Mouse (Mus musculus) CD8-positive naive resting alpha-beta T cell, adult 2 months (primary cell): Measurements from ENCODE around the gene Setx.
"Not testable (repeated sequence)": the region's sequence is repeated elsewhere in the genome, so short reads cannot be mapped to it uniquely, and the experiment has no call there.

Source experiments
- DNase-seq, 2 experiments: peaks; one replicate each; pipeline ENCODE4 v3.0.0; 2022; ENCODE audit warnings: low read depth in 2 of 2, low spot score in 2 of 2

Gene Setx

DNA sequence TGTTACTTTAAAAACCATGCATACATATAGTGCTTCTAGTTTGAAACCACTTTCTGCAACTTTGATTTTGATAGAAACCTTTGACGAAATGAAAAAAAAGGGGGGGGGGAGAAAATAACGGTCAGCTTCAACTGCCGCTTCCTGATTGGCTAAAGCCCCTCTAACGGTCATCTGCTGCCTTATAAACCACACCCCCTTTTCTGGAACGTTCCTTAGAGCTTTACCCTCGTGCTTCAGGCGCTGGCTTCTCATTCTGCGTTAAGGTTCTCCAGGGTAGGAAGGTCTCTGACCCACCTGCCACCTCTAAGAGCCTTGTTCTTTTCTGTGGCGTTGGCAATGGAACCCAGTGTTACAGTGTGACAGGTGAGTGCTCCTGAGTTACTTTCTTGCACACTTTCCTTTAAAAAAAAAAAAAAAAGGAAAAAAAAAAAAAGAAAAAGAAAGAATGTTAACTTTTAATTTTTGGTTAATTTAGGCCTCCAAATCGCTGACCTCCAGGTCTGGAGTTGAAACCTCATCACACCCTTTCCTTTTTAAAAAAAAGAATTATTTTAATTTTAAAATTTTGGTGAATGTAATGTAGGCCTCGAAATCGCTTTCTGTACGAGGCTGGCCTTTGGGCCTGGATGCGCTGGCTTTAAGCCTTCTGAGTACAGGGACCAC is at the start of gene Setx:
Gene Setx, plus strand, starts transcription at position 275 of the 663 bp plus-strand sequence.
- no peak for DNase-seq

- no peak for DNase-seq
Observed at GRCm38 (mm10) chr2:29074676-29075075, 49.3 kb upstream of the Setx start.

GRCm38 (mm10) chr2:29075331-29076070 is 48.5 kb upstream of the Setx start:
- no peak for DNase-seq

GRCm38 (mm10) chr2:29076226-29076625 is 47.8 kb upstream of the Setx start:
- DNase-seq = no peak

DNA sequence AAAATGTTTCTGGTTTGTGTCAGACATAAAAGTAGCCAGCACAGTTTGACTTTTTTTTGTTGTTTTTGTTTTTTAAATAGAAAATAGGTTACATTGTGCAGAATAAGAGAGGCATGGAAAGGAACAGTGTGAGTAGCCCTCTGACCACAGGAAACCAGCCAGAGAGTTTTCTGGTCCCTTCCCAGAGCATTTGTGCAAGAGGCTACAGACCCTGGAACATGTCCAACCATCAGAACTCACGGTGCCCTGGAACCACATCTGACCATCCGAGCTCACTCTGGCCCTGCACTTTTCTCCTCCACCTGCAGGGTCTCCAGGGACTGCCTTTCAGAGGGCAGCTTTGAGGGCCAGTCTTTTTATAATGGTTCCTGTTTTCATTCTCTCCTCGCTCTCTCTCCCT is 42.0 kb upstream of the Setx start:
- no peak for DNase-seq

DNA sequence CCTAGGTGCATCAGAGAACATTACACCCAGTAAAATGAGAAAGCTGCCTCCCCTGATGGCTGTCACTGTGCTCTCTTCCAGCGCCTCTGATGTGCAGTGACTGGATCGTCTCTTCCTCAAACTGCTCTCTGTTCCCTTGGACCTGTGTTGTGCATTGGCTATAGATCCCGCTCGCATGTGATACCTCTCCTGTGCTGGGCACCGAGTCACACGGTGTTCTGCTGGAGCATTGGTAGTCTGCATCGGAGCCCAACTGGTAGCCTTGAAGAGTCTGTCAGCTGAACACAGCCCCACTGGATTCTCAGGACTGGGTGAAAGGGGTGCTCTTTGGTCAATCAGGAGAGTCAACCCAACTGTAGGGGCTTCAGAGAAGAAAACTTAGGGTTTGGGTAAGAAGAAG is 38.0 kb upstream of the Setx start:
- no peak for DNase-seq

DNA sequence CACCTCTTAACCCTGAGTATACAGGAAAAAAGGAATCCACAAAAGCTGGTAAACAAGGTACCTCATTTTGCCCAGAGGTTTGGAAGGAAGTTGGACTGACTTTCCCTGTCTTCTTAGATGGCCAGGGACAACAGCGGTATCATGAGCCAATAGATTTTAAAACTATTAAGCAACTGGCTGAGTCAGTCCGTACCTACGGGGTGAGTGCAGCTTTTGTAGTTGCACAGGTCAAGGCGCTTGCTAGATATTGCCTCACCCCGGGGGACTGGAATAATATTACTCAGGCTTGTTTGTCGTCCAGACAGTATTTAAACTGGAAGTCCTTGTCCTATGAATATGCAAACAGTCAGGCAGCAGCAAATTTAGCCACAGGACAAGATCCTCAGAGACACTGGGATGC is 34.7 kb upstream of the Setx start:
- not testable (repeated sequence) for DNase-seq

DNA sequence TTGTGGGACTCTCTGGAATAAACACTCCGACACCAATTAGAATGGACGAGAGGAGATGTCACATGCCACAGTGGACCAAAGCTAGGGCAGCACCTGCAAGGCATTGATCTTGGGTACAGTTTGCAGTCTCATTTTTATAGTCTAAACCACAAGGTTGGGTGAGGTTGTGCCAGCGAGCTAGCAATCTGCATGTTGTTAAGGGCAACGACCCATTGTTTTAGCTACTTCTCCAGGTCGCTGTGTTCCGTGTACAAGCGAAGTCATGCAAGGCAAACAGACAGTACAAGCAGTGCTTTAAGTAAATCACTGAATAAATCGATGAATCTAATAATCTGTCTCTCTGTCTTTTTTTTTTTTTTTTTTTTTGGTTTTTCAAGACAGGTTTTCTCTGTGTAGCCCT is 28.3 kb upstream of the Setx start:
- DNase-seq = peak; percentile 41 to 47

DNA sequence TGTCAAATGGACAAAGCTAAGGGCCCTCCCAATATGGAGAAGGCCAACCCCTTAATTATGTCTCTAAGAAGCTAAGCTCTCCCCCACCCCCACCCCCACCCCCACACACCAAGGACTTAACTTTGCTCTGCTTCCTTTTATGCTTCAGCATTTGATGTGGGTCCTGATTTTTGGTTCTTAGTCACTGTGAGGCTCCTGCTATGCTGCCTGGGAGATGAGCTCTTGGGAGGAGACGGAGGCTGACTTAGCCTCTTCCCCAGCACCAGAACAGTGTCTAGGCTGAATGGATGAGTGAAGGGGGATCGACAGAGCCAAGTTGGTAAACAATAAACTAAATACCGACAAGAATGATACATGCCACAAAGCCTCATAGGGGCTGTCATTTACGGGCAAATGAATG is 27.2 kb upstream of the Setx start:
- peak in 1 of 2 experiments; percentile 14 for DNase-seq

DNA sequence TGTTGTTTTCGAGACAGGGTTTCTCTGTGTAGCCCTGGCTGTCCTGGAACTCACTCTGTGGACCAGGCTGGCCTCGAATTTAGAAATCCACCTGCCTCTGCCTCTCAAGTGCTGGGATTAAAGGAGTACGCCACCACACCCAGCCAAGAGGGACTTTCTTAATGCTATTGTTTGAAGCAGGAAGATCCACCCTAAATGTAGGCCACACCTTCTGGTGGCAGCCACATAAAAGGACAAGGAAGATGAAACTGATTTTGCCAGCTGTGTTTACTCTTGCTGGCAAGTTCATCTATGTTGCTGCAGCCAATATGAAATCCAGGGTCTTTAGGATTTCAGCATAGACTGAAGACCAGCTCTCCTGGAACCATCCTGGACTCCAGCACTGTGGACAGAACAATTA is 26.5 kb upstream of the Setx start:
- DNase-seq = peak; percentile 51 to 72

DNA sequence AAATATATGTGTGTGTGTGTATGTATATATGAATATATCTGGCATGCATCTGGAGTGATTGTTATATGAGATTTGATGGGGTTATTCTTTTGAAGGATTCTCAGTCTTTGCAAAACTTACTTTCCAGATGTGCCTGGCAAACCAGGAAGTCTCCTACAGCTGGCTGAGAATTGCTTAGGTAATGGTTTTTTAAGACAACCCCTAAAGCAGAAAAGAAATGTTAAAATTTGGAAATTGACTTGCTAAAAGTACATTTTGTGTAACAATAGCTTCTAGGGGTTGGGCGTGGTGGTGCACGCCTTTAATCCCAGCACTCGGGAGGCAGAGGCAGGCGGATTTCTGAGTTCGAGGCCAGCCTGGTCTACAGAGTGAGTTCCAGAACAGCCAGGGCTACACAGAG is 26.0 kb upstream of the Setx start:
- not testable (repeated sequence) for DNase-seq

- DNase-seq = no peak
Observed at GRCm38 (mm10) chr2:29098786-29099185, 25.2 kb upstream of the Setx start.

- DNase-seq = no peak
Observed at GRCm38 (mm10) chr2:29099646-29100045, 24.3 kb upstream of the Setx start.

- no peak for DNase-seq
Observed at GRCm38 (mm10) chr2:29100822-29101534, 23.0 kb upstream of the Setx start.

DNA sequence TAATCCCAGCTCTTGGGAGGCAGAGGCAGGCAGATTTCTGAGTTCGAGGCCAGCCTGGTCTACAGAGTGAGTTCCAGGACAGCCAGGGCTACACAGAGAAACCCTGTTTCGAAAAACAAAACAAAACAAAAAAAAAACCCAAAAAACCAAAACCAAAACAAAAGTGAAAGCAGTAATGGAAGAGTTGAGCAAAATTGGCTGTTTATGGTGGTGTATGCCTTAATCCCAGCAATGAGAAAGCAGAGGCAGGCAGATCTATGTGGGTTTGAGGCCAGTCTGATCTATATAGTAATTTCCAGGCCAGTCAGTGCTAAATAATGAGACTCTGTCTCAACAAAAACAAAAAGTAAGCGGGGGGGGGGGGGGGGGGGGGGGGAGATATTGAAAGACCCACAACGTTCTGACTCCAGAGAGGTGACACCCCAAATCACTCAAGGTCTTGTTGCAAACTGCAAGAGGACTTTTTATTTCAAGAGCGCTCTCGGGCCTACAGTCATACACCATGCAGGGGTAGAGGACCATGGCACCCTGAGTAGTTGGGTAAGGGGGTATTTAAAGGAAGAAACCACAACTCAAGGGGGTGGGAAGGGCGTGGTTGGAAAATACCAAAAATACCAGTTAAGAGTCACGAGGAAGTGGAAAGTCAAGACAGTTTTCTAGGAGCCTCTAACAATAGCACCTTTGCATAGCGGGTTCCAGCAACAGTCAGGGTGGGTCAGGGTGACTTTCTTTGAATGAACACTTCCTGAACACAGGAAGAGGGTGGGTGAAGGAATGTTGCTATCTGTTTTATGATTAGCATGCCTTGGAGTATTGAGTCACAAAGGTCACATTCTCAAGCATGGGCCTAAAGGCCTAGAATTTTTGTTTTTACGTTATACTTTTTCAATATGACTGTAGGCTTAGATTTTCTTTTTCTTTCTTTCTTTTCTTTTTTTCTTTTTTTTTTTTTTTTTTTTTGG is 21.3 kb upstream of the Setx start:
- DNase-seq = not testable (repeated sequence)

- no peak for DNase-seq
Observed at GRCm38 (mm10) chr2:29120969-29121368, 3.0 kb upstream of the Setx start.

GRCm38 (mm10) chr2:29122446-29122845 is 1.5 kb upstream of the Setx start:
- DNase-seq = no peak

DNA sequence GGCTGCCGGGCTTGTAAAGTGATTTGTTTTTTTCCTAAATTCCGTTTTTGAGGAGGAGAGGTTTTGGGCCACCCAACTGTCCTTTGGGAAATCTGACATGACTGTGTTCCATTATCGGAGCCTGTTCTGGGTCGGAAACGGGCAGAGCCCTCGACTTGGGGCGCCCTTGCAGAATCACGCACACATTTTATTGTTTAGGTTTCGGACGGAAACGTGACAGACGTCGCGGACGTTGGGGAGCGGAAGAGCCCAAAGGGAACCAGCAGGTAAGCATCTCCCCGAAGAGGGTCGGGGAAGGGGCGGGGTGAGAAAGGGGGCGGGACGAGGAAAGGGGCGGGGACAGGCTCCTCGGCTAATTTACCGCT is 572 bp downstream of the Setx start:
- no peak for DNase-seq

DNA sequence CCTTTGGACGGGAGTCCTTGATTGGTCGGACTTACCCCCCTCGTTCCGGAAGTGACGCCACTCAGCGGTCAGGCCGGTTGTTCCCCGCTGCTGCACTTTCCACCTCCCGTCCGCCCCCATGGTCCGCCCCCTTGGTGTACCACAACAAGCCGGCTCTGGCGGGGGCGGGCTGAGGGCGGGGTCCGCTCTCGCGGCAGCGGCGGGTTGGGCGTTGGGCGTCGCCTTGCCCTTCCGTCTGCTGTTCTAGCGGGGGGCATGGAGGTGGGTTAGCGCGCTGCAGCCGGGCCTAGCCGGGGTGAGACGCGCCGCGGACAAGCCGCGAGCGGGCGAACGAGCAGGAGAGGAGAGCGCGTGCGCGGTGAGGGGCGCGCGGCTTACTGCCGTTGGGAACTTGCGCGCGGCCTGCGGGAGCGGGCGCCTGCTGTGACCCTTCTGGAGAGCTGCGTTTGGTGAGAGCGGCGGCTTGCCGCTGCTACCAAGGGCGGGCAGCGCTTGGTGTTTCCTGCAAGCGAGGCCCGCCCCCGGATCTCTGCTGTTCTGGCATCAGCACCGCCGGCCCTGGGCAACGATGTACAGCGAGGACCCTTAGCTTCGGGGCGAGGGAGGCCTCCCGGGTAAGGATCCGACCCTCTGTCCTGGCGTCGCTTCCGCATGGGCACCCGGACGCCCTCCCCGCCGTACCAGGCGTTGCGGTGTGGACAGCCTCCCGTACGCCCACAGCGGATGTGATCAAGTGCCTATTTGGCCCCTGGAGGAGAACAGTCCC is 1.1 kb downstream of the Setx start:
- DNase-seq = peak; percentile 100
